Mouse (Mus musculus): ENCODE results near the gene Btbd35f30. TPM values are rescaled to one million over a fixed set of nuclear protein-coding genes. Genes with fewer than 3 reads are reported as not detected.
"Not testable (repeated sequence)": the region's sequence is repeated elsewhere in the genome, so short reads cannot be mapped to it uniquely, and the experiment has no call there.

The Btbd35f30 gene
- polyA plus RNA-seq (2015; fragmentation: Nextera tagmentation; extraction: Ambion mirVana): not detected in 2 replicates

GRCm38 (mm10) chrX:32894325-32894724, at the start of gene Btbd35f30:
TSS of gene Btbd35f30 (plus strand) at chrX:32894625.
- not testable (repeated sequence) for H3K4me1 ChIP-seq (ENCODE audit: insufficient read depth); DNase-seq; H3K27me3 ChIP-seq (ENCODE audit: insufficient read depth, low read length); H3K4me3 ChIP-seq (ENCODE audit: low read depth, low read length); H3K36me3 ChIP-seq (replicated peaks; ENCODE audit: insufficient read depth, low read length); H3K9me3 ChIP-seq (ENCODE audit: low read length); H3K9ac ChIP-seq (replicated peaks); H3K4me2 ChIP-seq (ENCODE audit: low read depth, low read length); H3K27ac ChIP-seq (ENCODE audit: low read depth); ATAC-seq
- WGBS (ENCODE audit: insufficient replicate concordance): no CpG with 5 or more reads among the region's 4 CpGs

DNA sequence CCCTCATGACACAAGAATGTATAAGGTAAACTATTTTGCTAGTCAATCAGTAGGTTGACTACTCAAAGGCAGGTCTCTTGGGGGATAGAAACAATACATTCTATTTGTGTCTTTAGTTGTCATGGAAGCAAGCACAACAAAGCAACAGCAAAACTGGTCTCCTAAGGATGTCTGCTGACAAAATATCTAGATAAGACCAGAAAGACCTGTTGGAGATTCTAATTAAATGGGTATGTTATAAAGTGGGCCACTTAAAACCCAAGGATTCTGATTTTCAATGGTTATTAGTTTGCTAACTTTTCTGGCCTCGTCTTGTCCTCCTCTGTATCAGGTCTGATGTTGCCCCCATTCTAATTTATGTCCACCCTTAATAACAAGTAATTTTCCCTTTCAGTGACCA, 47.0 kb downstream of the Btbd35f30 start, which contains the start of gene Gm21789:
TSS of gene Gm21789 (plus strand) at position 301 of the 400 bp plus-strand sequence.
- H3K9me3 ChIP-seq (ENCODE audit: low read length); ATAC-seq; H3K27ac ChIP-seq (ENCODE audit: low read depth); DNase-seq; H3K4me1 ChIP-seq (ENCODE audit: insufficient read depth); H3K4me3 ChIP-seq (ENCODE audit: low read depth, low read length); H3K9ac ChIP-seq (replicated peaks); H3K36me3 ChIP-seq (replicated peaks; ENCODE audit: insufficient read depth, low read length); H3K27me3 ChIP-seq (ENCODE audit: insufficient read depth, low read length); H3K4me2 ChIP-seq (ENCODE audit: low read depth, low read length): not testable (repeated sequence)
- WGBS (ENCODE audit: insufficient replicate concordance): no CpG with 5 or more reads among the region's 1 CpGs

Other genes starting within 250 kb of the Btbd35f30 start
- not detected in 2 replicates for gene Gm5926, start 243.9 kb upstream of the Btbd35f30 start, polyA plus RNA-seq (2015; fragmentation: Nextera tagmentation; extraction: Ambion mirVana)
- not detected in 2 replicates for gene Btbd35f21, start 168.5 kb upstream of the Btbd35f30 start, polyA plus RNA-seq (2015; fragmentation: Nextera tagmentation; extraction: Ambion mirVana)
- gene Gm21789, start 47.1 kb downstream of the Btbd35f30 start, polyA plus RNA-seq (2015; fragmentation: Nextera tagmentation; extraction: Ambion mirVana): not detected in 2 replicates
- gene Btbd35f5, start 79.3 kb downstream of the Btbd35f30 start, polyA plus RNA-seq (2015; fragmentation: Nextera tagmentation; extraction: Ambion mirVana): not detected in 2 replicates